Mouse (Mus musculus) kidney, postnatal 0 days (tissue): ENCODE measurements around the gene Rictor. TPM values are rescaled to one million over a fixed set of nuclear protein-coding genes. Genes with fewer than 3 reads are reported as not detected.

Experiments
- ATAC-seq: fragments of 200-750 bp; cut with Nextera tagmentation; replicated peaks from 2 replicates; pipeline ENCODE4 v1.8.0; 2017; ENCODE audit warnings: low read depth, moderate number of reproducible peaks, moderate TSS enrichment, moderate library complexity; ENCODE audit not compliant: low FRiP score
- DNase-seq: peaks from one replicate; pipeline ENCODE4 v3.0.0-alpha.2; 2016; ENCODE audit warnings: low spot score
- H3K27ac ChIP-seq: fragments of 300-500 bp; sonication (generic); 2 replicates; pipeline ENCODE4 v1.5.1; 2014; ENCODE audit warnings: mild to moderate bottlenecking
- H3K27me3 ChIP-seq: fragments of 300-500 bp; sonication (generic); 2 replicates; pipeline ENCODE4 v1.6.1; 2014; ENCODE audit warnings: low read length, mixed read lengths; ENCODE audit not compliant: insufficient read depth
- H3K36me3 ChIP-seq: fragments of 300-500 bp; sonication (generic); 2 replicates; pipeline ENCODE4 v1.6.1; 2014; ENCODE audit warnings: low read length, mixed read lengths; ENCODE audit not compliant: insufficient read depth
- H3K4me1 ChIP-seq: fragments of 300-500 bp; sonication (generic); replicated peaks from 2 replicates; pipeline ENCODE4 v1.6.1; 2014; ENCODE audit warnings: antibody characterized with exemption, low read length, mixed read lengths; ENCODE audit not compliant: insufficient read depth
- H3K4me2 ChIP-seq: fragments of 300-500 bp; sonication (generic); 2 replicates; pipeline ENCODE4 v1.6.1; 2014; ENCODE audit warnings: mild to moderate bottlenecking, low read length, moderate library complexity, mixed read lengths
- H3K4me3 ChIP-seq: fragments of 300-500 bp; sonication (generic); replicated peaks from 2 replicates; pipeline ENCODE4 v1.5.1; 2014; ENCODE audit warnings: low read depth, low read length
- H3K9ac ChIP-seq: fragments of 300-500 bp; sonication (generic); 2 replicates; pipeline ENCODE4 v1.6.1; 2014; ENCODE audit warnings: low read depth, low read length
- H3K9me3 ChIP-seq: fragments of 300-500 bp; sonication (generic); replicated peaks from 2 replicates; pipeline ENCODE4 v1.6.1; 2016; ENCODE audit warnings: low read length, inconsistent platforms, mixed read lengths
- CTCF ChIP-seq: IDR thresholded peaks from 2 replicates; pipeline ENCODE4 v1.5.1; 2016; ENCODE audit warnings: antibody characterized with exemption, low read depth, mild to moderate bottlenecking, moderate library complexity
- WGBS: fragments of 180-500 bp; shearing (Covaris S2); extraction: QIAGEN DNeasy Blood & Tissue Kit; methylation state at CpG from one replicate; pipeline ENCODE4 v1.1.7; 2014; 5-methylcytosine and 5-hydroxymethylcytosine counted together
- polyA plus RNA-seq: library from polyadenylated mRNA; unstranded; fragments of >200 nt; fragmentation: Nextera tagmentation; extraction: Ambion mirVana; gene quantifications from 2 replicates; pipeline ENCODE4 v1.2.1, GENCODE M21; 2015

Rictor gene
- 28.3 and 29.6 TPM in 2 replicates for polyA plus RNA-seq

DNA sequence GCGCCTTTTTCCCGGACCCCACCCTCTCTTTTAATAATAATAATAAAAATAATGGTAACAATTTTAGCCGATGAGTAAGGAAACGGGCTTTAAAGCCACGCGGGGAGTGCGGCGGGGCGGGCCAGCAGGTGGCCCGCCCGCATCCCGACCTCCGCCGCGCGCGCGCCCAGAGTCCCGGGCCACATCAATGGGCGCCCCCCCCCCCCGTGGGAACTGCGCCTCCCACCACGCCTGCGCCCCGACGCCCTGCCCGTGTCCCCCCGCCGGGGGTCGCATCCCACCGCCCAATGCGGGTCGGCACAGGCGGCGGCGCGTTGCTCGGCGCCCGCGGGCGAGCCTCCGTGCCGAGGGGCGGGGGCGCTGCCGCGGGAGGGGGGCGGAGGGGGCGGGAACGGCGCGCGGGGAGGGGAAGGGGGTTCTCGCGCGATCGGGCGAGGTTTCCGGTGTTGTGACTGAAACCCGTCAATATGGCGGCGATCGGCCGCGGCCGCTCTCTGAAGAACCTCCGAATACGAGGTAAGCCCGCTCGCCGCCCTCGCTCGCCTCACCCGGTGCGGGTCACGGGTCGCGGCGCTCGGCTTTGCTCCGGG is at the start of gene Rictor:
Gene Rictor (plus strand): TSS at position 444 of the 590 bp plus-strand sequence.
- WGBS = under 1% methylated on average over 40 of the region's 82 CpGs
- peaks cover 11% of the 10 kb centered on the region; the same call in 1 of the 2 replicates for H3K4me1 ChIP-seq
- ATAC-seq (peak; percentile 89), DNase-seq (peak; percentile 88)
- peaks cover 8% of the 10 kb centered on the region for H3K27me3 ChIP-seq
- no peak for TF ChIP-seq CTCF
- H3K27ac ChIP-seq = peak within 1 kb of the TSS; percentile 95
- H3K9me3 ChIP-seq = no peaks in the 10 kb centered on the region
- peak within 1 kb of the TSS; percentile 93 for H3K4me3 ChIP-seq
- peak within 1 kb of the TSS; percentile 92 for H3K4me2 ChIP-seq
- H3K36me3 ChIP-seq = no peaks in the 10 kb centered on the region
- H3K9ac ChIP-seq = peak within 1 kb of the TSS; percentile 97

DNA sequence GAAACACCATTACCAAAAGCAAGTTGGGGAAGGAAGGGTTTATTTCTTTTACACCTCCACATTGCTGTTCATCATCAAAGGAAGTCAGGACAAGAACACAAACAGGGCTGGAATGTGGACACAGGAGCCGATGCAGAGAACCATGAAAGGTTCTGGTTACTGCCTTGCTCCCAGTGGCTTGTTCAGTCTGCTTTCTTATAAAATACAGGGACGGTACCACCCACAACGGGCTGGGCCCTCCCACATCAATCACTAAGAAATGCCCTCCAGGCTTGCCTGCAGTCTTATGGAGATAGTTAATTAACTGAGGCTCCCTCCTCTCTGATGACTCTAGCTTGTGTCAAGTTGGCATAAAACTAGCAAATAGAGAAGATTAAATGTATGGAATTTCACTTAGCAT is 46.2 kb upstream of the Rictor start:
- no peak for TF ChIP-seq CTCF
- 14% methylated on average over 3 of the region's 3 CpGs for WGBS
- Histone ChIP-seq H3K36me3 (no peaks in the 10 kb centered on the region), H3K4me2 (no peak overlapping the region), H3K4me3 (no peak overlapping the region), H3K4me1 (no peaks in the 10 kb centered on the region), H3K27me3 (no peaks in the 10 kb centered on the region), H3K9ac (no peak overlapping the region), H3K27ac (no peak overlapping the region), H3K9me3 (no peaks in the 10 kb centered on the region)
- 0 out of 2 replicates have a peak, but pooled peaks have one; percentile 43 for ATAC-seq
- peak; percentile 54 for DNase-seq

DNA sequence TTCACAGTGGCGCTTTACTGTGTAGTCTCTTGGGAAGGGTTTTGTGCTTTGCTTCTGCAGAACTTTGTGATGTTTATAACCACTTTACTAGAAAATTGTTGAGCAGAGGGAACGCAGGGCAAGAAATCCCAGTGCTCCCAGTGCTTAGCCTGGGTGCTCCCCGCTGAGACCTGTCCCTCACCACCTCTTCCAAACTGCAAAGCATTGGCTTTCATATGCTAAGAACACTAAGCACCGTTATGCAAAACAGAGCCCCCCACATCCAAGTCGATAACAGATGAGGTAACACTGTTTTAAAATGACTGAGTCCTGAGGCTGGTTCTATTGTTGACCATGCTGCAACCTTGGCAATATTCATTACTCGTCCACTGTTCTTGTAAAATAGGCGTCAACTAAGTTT is 44.2 kb upstream of the Rictor start:
- no peaks in the 10 kb centered on the region for H3K9me3 ChIP-seq
- H3K27me3 ChIP-seq = no peaks in the 10 kb centered on the region
- ATAC-seq = no peak
- H3K4me2 ChIP-seq = no peak overlapping the region
- no peaks in the 10 kb centered on the region for H3K36me3 ChIP-seq
- no peak for DNase-seq
- no peak overlapping the region for H3K4me3 ChIP-seq
- H3K4me1 ChIP-seq = no peaks in the 10 kb centered on the region
- H3K27ac ChIP-seq = no peak overlapping the region
- WGBS = 74% methylated on average over 7 of the region's 7 CpGs
- no peak overlapping the region for H3K9ac ChIP-seq
- TF ChIP-seq CTCF = no peak

DNA sequence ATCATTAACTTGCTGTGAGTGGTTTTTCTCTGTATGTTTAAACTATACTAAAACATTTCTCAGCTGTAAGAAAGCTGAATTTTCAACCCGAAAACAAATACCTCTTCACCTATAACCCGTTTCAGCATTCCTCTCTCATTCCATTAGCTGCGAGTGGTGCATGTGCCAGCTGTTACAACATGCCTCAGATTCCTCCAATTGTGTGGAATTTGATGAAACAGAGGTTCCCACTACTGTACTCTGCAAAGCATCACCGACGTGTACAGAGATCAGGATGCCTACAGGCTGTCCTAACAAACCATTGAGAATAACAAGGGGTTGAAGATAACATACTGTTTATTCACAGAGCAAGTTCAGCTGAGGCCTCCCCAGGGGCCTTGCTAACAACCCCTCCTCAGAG is 42.1 kb upstream of the Rictor start:
- 44% methylated on average over 5 of the region's 5 CpGs for WGBS
- Histone ChIP-seq H3K36me3 (no peaks in the 10 kb centered on the region), H3K9me3 (no peaks in the 10 kb centered on the region), H3K27ac (no peak overlapping the region), H3K27me3 (no peaks in the 10 kb centered on the region), H3K4me3 (no peak overlapping the region), H3K9ac (no peak overlapping the region), H3K4me1 (no peaks in the 10 kb centered on the region), H3K4me2 (no peak overlapping the region)
- TF ChIP-seq CTCF = no peak
- ATAC-seq = no peak
- DNase-seq = peak; percentile 12

DNA sequence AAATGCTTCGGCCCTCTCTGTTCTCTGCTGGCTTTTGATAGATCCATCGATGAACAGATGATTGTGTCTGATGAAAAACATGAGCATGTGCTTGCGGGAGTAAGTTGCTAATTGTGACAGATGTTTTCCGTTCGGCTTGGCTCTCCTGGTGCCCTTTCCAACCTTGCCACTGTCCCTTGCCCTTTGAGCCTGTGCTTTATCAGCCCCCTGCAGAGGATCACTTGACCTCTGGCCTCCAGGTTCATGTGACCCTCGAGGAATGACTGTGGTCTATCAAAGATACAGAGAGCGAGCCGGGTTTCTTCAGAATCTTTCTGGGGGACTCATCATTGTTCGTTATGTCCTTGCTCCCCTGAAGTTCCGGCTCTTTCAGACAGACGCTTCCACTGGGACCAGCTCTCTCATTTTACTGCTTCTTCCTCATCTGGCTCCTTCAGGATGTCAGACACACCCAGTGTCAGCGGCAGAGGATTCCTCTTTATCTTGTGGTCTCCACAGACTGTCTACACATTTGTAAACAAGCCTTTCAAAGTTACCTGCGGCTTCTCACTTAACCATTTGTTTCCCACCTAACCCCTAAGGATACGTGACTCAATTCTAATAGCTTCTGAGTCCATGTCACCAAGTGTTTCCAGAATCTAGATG is 39.3 kb upstream of the Rictor start:
- Histone ChIP-seq H3K9me3 (no peaks in the 10 kb centered on the region), H3K4me1 (no peaks in the 10 kb centered on the region), H3K4me3 (no peak overlapping the region), H3K9ac (no peak overlapping the region), H3K4me2 (no peak overlapping the region), H3K36me3 (no peaks in the 10 kb centered on the region), H3K27ac (no peak overlapping the region), H3K27me3 (no peaks in the 10 kb centered on the region)
- no peak for TF ChIP-seq CTCF
- ATAC-seq (no peak), DNase-seq (no peak)
- WGBS = 45% methylated on average over 14 of the region's 14 CpGs

DNA sequence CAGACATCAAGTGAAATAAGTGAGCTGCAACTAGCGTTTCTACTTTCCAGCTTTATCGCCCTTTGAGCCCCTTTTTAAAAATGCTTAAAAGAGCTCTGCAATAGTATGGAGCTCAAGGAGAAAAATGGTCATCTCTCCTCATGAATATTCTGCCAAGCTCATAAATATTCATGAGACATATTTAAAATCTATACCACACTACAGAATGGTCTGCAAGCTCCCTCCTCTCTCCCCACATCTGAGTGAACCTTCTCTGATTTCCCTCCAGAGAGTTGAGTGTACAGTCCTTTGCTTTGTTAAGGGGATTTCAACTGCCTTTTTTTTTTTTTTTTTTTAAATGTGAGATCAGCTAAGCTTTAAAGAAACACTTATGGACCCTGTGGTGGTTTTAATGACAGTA is 29.7 kb upstream of the Rictor start:
- no peak for TF ChIP-seq CTCF
- DNase-seq (no peak), ATAC-seq (no peak)
- no peak overlapping the region for H3K9ac ChIP-seq
- no peak overlapping the region for H3K27ac ChIP-seq
- H3K9me3 ChIP-seq = no peaks in the 10 kb centered on the region
- no peak overlapping the region for H3K4me2 ChIP-seq
- 83% methylated on average over 2 of the region's 2 CpGs for WGBS
- no peaks in the 10 kb centered on the region for H3K36me3 ChIP-seq
- H3K27me3 ChIP-seq = no peaks in the 10 kb centered on the region
- H3K4me1 ChIP-seq = no peaks in the 10 kb centered on the region
- H3K4me3 ChIP-seq = no peak overlapping the region
